Mouse (Mus musculus) forebrain, embryonic 11.5 days (tissue): ENCODE results near the gene Srrm1. TPM values are rescaled to one million over a fixed set of nuclear protein-coding genes. Genes with fewer than 3 reads are reported as not detected.

Experiments
- ATAC-seq: fragments of 200-750 bp; cut with Nextera tagmentation; replicated peaks from 2 replicates; pipeline ENCODE4 v1.8.0; 2017; ENCODE audit warnings: moderate TSS enrichment; ENCODE audit not compliant: low FRiP score
- DNase-seq: peaks from one replicate; pipeline ENCODE4 v3.0.0-alpha.2; 2017; ENCODE audit warnings: low spot score
- H3K27ac ChIP-seq: fragments of 300-500 bp; sonication (generic); 2 replicates; pipeline ENCODE4 v1.5.1; 2014; ENCODE audit warnings: low read depth, low read length
- H3K27me3 ChIP-seq: fragments of 300-500 bp; sonication (generic); 2 replicates; pipeline ENCODE4 v1.6.1; 2014; ENCODE audit warnings: mild to moderate bottlenecking, low read length, mixed read lengths; ENCODE audit not compliant: control insufficient read depth, insufficient read depth
- H3K36me3 ChIP-seq: fragments of 300-500 bp; sonication (generic); 2 replicates; pipeline ENCODE4 v1.6.1; 2014; ENCODE audit warnings: mild to moderate bottlenecking, low read length, moderate library complexity, mixed read lengths; ENCODE audit not compliant: control insufficient read depth, insufficient read depth
- H3K4me1 ChIP-seq: fragments of 300-500 bp; sonication (generic); replicated peaks from 2 replicates; pipeline ENCODE4 v1.6.1; 2014; ENCODE audit warnings: low read length, mixed read lengths; ENCODE audit not compliant: control insufficient read depth, insufficient read depth
- H3K4me2 ChIP-seq: fragments of 300-500 bp; sonication (generic); 2 replicates; pipeline ENCODE4 v1.6.1; 2014; ENCODE audit warnings: low read depth, mild to moderate bottlenecking, low read length, moderate library complexity, mixed read lengths; ENCODE audit not compliant: severe bottlenecking
- H3K4me3 ChIP-seq: fragments of 300-500 bp; sonication (generic); 2 replicates; pipeline ENCODE4 v1.5.1; 2014; ENCODE audit warnings: low read depth, low read length
- H3K9ac ChIP-seq: fragments of 300-500 bp; sonication (generic); 2 replicates; pipeline ENCODE4 v1.6.1; 2014; ENCODE audit warnings: low read length
- H3K9me3 ChIP-seq: fragments of 300-500 bp; sonication (generic); 2 replicates; pipeline ENCODE4 v1.6.1; 2016; ENCODE audit warnings: low read length, mixed read lengths; ENCODE audit not compliant: control insufficient read depth
- WGBS: fragments of 180-500 bp; shearing (Covaris S2); extraction: QIAGEN DNeasy Blood & Tissue Kit; methylation state at CpG from one replicate; pipeline ENCODE4 v1.1.7; 2014; 5-methylcytosine and 5-hydroxymethylcytosine counted together
- polyA plus RNA-seq: library from polyadenylated mRNA; unstranded; fragments of >200 nt; fragmentation: Nextera tagmentation; extraction: Ambion mirVana; gene quantifications from 2 replicates; pipeline ENCODE4 v1.2.1, GENCODE M21; 2014

The Srrm1 gene
- polyA plus RNA-seq, 1 experiment from 2014 or later: 241 TPM

DNA sequence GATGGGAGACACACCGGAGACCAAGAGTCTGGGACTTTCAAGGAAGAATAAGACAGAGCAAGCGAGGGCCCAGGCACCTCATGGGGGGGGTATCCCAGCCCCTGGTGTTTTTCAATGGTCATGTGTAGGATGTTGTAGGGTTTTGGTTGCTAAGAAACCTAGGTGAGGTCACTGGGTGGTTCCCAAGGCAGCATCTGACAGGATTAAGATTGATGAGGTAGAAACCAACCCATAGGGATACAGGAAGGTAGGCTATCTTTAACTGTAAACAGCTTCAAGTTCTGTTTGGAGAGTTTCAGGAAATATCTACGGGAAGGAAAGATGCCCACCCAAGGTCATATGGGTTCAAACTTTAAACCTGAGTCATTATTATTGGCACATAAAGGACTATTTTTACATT is 59.3 kb downstream of the Srrm1 start:
- DNase-seq (no peak), ATAC-seq (no peak)
- Histone ChIP-seq H3K9ac (no peak overlapping the region), H3K9me3 (no peaks in the 10 kb centered on the region), H3K4me3 (no peak overlapping the region), H3K4me1 (peaks cover 2% of the 10 kb centered on the region; the same call in 1 of the 2 replicates), H3K4me2 (no peak overlapping the region), H3K27me3 (no peaks in the 10 kb centered on the region), H3K27ac (no peak overlapping the region), H3K36me3 (no peaks in the 10 kb centered on the region)
- WGBS: 87% methylated on average over 3 of the region's 3 CpGs

DNA sequence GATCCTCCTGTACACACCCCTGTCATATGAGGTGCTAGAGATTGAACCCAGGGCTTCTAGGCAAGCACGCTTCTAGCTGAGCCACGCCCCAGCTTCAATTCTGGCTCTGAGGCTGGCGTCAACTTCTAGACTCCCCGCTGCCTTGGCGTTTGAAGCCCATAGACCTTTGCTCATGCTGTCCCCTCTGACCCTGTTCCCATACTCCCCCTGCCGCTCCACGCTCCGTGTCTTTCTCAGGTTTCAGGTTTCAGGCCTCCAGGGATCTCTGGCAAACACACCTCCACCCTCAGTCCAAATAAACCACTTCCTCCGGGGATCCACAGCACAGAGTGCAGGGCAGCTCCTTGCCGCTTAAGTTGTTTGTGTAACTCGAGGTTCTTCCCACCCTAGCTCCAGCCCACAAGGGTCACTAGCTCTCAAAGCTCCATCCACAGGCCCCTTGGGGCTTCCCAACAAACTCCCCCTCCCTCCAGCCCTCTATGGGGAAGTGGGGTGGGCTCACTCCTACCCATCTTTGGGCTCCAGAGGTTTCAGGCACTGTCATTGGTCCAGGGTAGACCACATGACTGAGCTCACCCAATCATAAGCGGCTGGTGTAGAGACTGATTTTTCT is 60.5 kb downstream of the Srrm1 start:
- ATAC-seq: no peak

DNA sequence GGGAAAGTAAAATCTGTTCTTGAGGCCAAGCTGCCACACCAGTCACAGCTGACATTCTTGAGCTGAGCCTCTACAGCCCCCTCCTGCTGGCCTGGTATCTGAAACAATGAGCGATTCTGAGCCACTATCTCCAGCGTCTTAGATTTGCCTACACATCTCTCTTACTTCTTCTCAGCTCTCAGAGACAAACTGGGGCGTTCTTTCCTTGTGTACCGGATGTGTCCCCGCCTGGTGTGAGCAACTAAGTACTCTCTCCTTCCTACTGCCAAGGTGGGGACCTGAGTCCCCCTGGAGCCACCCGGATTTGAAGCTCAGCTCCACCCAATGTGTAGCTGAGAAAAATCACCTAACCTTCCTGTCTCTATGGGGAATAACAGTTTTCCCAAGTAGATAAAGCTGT is 61.3 kb downstream of the Srrm1 start:
- Histone ChIP-seq H3K4me2 (no peak overlapping the region), H3K36me3 (no peaks in the 10 kb centered on the region), H3K4me1 (0 out of 2 replicates have a peak, but pooled peaks cover 2% of the 10 kb centered on the region), H3K9me3 (no peaks in the 10 kb centered on the region), H3K4me3 (no peak overlapping the region), H3K9ac (no peak overlapping the region), H3K27ac (no peak overlapping the region), H3K27me3 (no peaks in the 10 kb centered on the region)
- DNase-seq (no peak), ATAC-seq (no peak)
- 59% methylated on average over 6 of the region's 6 CpGs for WGBS

More for the DNA sequence above, 60.5 kb downstream of the Srrm1 start:
- no peak overlapping the region for H3K27ac ChIP-seq
- no peak overlapping the region for H3K9ac ChIP-seq
- H3K36me3 ChIP-seq: no peaks in the 10 kb centered on the region
- no peaks in the 10 kb centered on the region for H3K27me3 ChIP-seq
- peak overlapping the region; percentile 12; the same call in 1 of the 2 replicates for H3K4me2 ChIP-seq
- H3K4me1 ChIP-seq: 0 out of 2 replicates have a peak, but pooled peaks cover 2% of the 10 kb centered on the region
- 16% methylated on average over 12 of the region's 12 CpGs for WGBS
- H3K9me3 ChIP-seq: no peaks in the 10 kb centered on the region
- no peak overlapping the region for H3K4me3 ChIP-seq
- peak; percentile 59 for DNase-seq

DNA sequence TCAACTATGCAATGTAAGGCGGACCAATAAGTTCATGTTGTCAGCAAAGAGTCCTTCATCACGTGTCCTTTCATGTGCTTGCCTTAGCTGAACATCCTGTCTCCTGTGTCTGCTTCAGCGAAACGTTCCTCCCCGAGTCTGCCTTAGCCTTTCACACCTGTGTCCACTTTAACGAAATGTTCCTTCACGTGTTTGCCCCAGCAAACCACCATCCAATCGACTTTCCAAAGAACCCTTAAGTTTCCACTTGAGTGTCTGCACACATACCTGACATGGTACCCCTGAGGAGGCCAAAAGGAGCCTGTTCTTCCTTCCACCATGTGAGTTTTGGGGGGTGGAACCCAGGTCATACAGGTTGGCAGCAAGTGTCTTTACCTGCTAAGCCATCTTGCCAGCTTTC is 61.9 kb downstream of the Srrm1 start:
- 91% methylated on average over 8 of the region's 8 CpGs for WGBS
- Histone ChIP-seq H3K4me2 (no peak overlapping the region), H3K9me3 (no peaks in the 10 kb centered on the region), H3K4me1 (0 out of 2 replicates have a peak, but pooled peaks cover 2% of the 10 kb centered on the region), H3K27ac (no peak overlapping the region), H3K9ac (no peak overlapping the region), H3K27me3 (no peaks in the 10 kb centered on the region), H3K4me3 (no peak overlapping the region), H3K36me3 (no peaks in the 10 kb centered on the region)
- ATAC-seq (no peak), DNase-seq (no peak)

DNA sequence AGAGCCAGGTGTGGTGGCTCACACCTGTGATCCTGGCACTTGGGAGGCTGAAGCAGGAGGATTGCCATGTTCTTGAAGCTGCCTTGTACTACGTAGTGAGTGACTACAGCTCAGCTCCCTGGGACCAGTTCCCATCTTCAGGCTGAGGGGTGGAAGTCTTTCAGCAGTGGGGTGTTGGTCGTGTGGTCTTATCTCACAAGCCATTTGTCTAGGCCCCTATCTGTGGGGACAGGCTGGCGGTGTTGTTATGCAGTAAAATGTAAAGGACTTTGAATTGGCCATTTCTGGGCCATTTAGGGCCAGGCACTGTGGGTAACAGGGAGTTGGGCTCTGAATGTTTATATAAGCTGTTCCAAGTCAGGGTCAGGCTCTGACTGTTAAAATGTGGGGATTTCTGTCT is 65.1 kb downstream of the Srrm1 start:
- no peaks in the 10 kb centered on the region for H3K9me3 ChIP-seq
- WGBS: 85% methylated on average over 3 of the region's 3 CpGs
- no peak for DNase-seq
- no peaks in the 10 kb centered on the region for H3K36me3 ChIP-seq
- H3K4me1 ChIP-seq: 0 out of 2 replicates have a peak, but pooled peaks cover 4% of the 10 kb centered on the region
- no peak overlapping the region for H3K4me3 ChIP-seq
- H3K27me3 ChIP-seq: no peaks in the 10 kb centered on the region
- no peak overlapping the region for H3K4me2 ChIP-seq
- no peak for ATAC-seq
- H3K9ac ChIP-seq: no peak overlapping the region
- no peak overlapping the region for H3K27ac ChIP-seq

DNA sequence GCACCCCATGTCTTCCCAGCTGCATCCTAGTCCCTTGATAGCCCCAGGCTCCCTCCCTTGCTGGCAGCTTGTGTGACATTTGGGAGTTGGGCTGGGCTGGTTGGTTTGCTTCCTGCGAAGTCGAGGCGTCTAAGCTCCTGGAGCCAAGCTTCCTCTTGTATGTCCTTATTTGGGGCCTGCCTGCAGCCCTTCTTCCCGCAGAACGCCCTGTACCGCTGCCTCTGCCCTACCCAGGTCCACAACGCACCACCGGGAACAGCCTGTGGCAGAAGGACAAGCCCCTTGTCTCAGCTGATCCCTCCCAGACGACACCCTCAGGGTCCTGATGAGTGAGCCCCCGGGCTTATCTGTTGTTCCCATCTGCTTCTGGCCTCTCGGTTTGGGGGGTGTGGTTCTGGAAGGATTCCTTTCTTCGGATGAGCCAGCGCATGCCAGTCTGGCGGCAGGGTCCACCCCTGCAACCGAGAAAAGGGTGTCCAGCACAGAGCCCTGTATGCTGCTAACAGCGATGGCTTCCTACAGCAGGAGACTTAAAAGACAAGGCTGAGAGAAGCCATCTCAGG is 66.2 kb downstream of the Srrm1 start:
- Histone ChIP-seq H3K27ac (0 out of 2 replicates have a peak overlapping the region, but pooled peaks have one; percentile 6), H3K9me3 (no peaks in the 10 kb centered on the region), H3K4me3 (no peak overlapping the region), H3K36me3 (no peaks in the 10 kb centered on the region), H3K9ac (no peak overlapping the region), H3K4me1 (0 out of 2 replicates have a peak, but pooled peaks cover 2% of the 10 kb centered on the region), H3K4me2 (no peak overlapping the region), H3K27me3 (no peaks in the 10 kb centered on the region)
- ATAC-seq: no peak
- DNase-seq: no peak
- 12% methylated on average over 16 of the region's 16 CpGs for WGBS

DNA sequence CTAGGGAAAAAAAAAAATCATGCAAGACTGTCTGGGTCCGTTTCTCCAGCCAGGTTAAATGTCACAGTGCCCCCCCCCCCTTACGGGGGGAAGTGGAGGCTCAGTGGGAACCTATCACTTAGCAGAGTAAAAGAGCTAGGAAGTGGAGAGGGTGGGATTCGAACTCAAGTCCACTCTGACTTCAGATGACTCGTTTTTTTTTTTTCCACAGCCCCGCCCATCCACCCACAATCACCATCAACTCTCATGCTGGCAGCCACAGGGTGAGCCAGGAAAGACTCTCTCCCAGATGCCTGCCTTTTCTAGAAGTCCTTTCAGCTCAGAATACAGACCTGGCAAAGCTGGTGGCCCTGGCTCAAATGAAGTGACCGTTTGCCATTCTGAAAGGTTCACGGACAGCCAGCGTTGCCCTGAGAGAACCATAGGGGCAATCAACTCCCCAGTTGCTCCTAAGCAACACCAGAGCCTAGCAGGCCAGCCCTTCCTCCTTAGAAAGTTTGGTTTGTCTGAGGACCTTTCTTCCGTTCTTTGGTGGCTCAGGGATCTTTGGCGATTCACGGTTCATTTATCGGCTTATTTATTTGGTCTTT is 67.0 kb downstream of the Srrm1 start:
- Histone ChIP-seq H3K27me3 (no peaks in the 10 kb centered on the region), H3K4me1 (0 out of 2 replicates have a peak, but pooled peaks cover 2% of the 10 kb centered on the region), H3K9ac (no peak overlapping the region), H3K9me3 (no peaks in the 10 kb centered on the region), H3K36me3 (no peaks in the 10 kb centered on the region), H3K27ac (no peak overlapping the region), H3K4me2 (no peak overlapping the region), H3K4me3 (no peak overlapping the region)
- WGBS: 65% methylated on average over 12 of the region's 12 CpGs
- DNase-seq (no peak), ATAC-seq (no peak)

DNA sequence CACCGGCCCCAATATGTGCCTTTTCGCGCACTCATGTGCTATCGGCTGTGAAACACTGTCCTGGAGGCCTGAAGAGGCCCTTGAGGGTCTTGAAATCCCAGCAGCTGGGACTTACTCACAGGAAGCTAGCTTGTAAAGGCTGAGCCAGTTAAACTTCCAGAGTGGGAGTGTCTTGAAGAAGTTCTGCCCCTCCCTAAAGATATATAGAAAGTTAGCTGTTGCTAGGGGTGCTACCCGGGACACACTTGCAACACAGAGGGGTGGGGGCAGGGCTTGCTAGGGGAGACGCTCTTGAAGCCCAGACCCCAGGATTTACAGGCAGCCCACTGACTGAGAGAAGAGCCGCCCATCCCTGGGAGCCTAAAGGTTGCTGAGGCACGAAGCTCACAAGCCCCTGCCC is 67.7 kb downstream of the Srrm1 start:
- Histone ChIP-seq H3K27ac (no peak overlapping the region), H3K36me3 (no peaks in the 10 kb centered on the region), H3K9me3 (no peaks in the 10 kb centered on the region), H3K4me3 (no peak overlapping the region), H3K9ac (no peak overlapping the region), H3K4me1 (0 out of 2 replicates have a peak, but pooled peaks cover 2% of the 10 kb centered on the region), H3K4me2 (no peak overlapping the region), H3K27me3 (no peaks in the 10 kb centered on the region)
- 67% methylated on average over 8 of the region's 8 CpGs for WGBS
- no peak for ATAC-seq
- no peak for DNase-seq
